In the genomic region with DNA sequence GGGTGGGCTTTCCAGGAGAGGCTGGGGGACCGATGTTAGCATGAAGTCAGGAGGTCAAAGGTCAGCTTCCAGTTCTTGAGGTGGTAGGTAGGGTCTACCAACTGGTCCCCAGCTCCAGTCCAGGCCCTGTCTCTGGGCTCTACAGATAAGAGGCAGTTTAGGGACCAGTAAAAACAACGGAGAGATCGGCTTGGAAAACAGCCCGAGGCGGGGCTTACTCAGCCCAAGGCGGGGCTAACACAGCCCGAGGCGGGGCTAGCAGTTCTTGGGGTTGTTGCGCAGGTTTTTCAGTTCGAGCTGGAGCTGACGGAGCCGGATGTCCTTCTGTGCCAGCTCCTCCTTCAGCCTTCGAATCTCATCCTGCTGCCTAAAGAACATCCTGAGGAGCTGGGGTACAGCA, we compare ENCODE assay signal across 8 mouse cellular contexts.
A peak's percentile ranks its signal among the peaks of the same experiment; 100 is the strongest.
DNase-seq lines count a peak whose midpoint lies in the region; ATAC-seq lines count a peak whose summit lies in the region.

No protein-coding gene starts in this region.

- H3K9me3 ChIP-seq in hindbrain, embryonic 15.5 days = no peaks in the 10 kb centered on the region
- H3K9me3 ChIP-seq in megakaryocyte, embryonic 14.5 days = peaks cover 37% of the 10 kb centered on the region

- H3K4me3 ChIP-seq in hindbrain, embryonic 15.5 days = no peak overlapping the region
- H3K4me3 ChIP-seq in megakaryocyte, embryonic 14.5 days (replicated peaks) = peak overlapping the region; percentile 16

- H3K9ac ChIP-seq in hindbrain, embryonic 15.5 days = no peak overlapping the region

- H3K36me3 ChIP-seq in hindbrain, embryonic 15.5 days = peaks cover 21% of the 10 kb centered on the region
- no peaks in the 10 kb centered on the region for H3K36me3 ChIP-seq in megakaryocyte, embryonic 14.5 days (replicated peaks; ENCODE audit: low read length)

- no peak overlapping the region for H3K27ac ChIP-seq in hindbrain, embryonic 15.5 days (replicated peaks)

- H3K27me3 ChIP-seq in hindbrain, embryonic 15.5 days = no peaks in the 10 kb centered on the region
- H3K27me3 ChIP-seq in megakaryocyte, embryonic 14.5 days (replicated peaks) = peaks cover 29% of the 10 kb centered on the region

- ATAC-seq in hindbrain, embryonic 15.5 days (ENCODE audit: low FRiP score, low read depth) = 0 out of 2 replicates have a peak, but pooled peaks have one; percentile 13

- intact Hi-C loops in left cerebral cortex, postnatal 25 days (cut with DNase I) = no loop called here

- peak overlapping the region; percentile 16; the same call in 1 of the 2 replicates for H3K4me2 ChIP-seq in hindbrain, embryonic 15.5 days

- peak; percentile 90 for DNase-seq in adrenal gland, adult 2 months
- peak; percentile 59 to 78 for DNase-seq in cerebellum, postnatal 14 days
- DNase-seq in gastrocnemius, adult 8-10 months (ENCODE audit: low spot score in 2 of 2) = peak; percentile 72 to 81
- peak; percentile 57 to 70 for DNase-seq in left cerebral cortex, postnatal 25 days (ENCODE audit: low spot score in 2 of 2)
- DNase-seq in spleen, adult 12 weeks (ENCODE audit: low spot score) = peak; percentile 17
- no peak for DNase-seq in MN1 (ENCODE audit: low spot score)

- WGBS in hindbrain, embryonic 15.5 days = 12% methylated on average over 13 of the region's 13 CpGs

- H3K4me1 ChIP-seq in hindbrain, embryonic 15.5 days (replicated peaks) = peaks cover 4% of the 10 kb centered on the region
- H3K4me1 ChIP-seq in megakaryocyte, embryonic 14.5 days = peaks cover 35% of the 10 kb centered on the region
